Mouse (Mus musculus) hindbrain, embryonic 11.5 days (tissue): ENCODE measurements around the gene Agmo. TPM values are rescaled to one million over a fixed set of nuclear protein-coding genes. Genes with fewer than 3 reads are reported as not detected.

Experiments used
- ATAC-seq: fragments of 200-750 bp; cut with Nextera tagmentation; 2 replicates; pipeline ENCODE4 v1.8.0; 2017; ENCODE audit warnings: mild to moderate bottlenecking, moderate TSS enrichment, moderate library complexity; ENCODE audit not compliant: low FRiP score
- DNase-seq: peaks from one replicate; pipeline ENCODE4 v3.0.0-alpha.2; 2015; ENCODE audit warnings: low spot score
- H3K27ac ChIP-seq: fragments of 300-500 bp; sonication (generic); 2 replicates; pipeline ENCODE4 v1.5.1; 2014; ENCODE audit warnings: mild to moderate bottlenecking, low read depth, low read length
- H3K27me3 ChIP-seq: fragments of 300-500 bp; sonication (generic); 2 replicates; pipeline ENCODE4 v1.6.1; 2014; ENCODE audit warnings: mild to moderate bottlenecking, low read length, moderate library complexity, mixed read lengths; ENCODE audit not compliant: control insufficient read depth, insufficient read depth
- H3K36me3 ChIP-seq: fragments of 300-500 bp; sonication (generic); 2 replicates; pipeline ENCODE4 v1.6.1; 2014; ENCODE audit warnings: mild to moderate bottlenecking, low read length, moderate library complexity, mixed read lengths; ENCODE audit not compliant: control insufficient read depth, insufficient read depth
- H3K4me1 ChIP-seq: fragments of 300-500 bp; sonication (generic); replicated peaks from 2 replicates; pipeline ENCODE4 v1.6.1; 2014; ENCODE audit warnings: low read length, mixed read lengths; ENCODE audit not compliant: control insufficient read depth, insufficient read depth
- H3K4me2 ChIP-seq: fragments of 300-500 bp; sonication (generic); replicated peaks from 2 replicates; pipeline ENCODE4 v1.6.1; 2014; ENCODE audit warnings: mild to moderate bottlenecking, low read depth, low read length
- H3K4me3 ChIP-seq: fragments of 300-500 bp; sonication (generic); 2 replicates; pipeline ENCODE4 v1.5.1; 2014; ENCODE audit warnings: low read depth, low read length
- H3K9ac ChIP-seq: fragments of 300-500 bp; sonication (generic); 2 replicates; pipeline ENCODE4 v1.6.1; 2014; ENCODE audit warnings: low read depth, low read length
- H3K9me3 ChIP-seq: fragments of 300-500 bp; sonication (generic); 2 replicates; pipeline ENCODE4 v1.6.1; 2016; ENCODE audit warnings: low read length; ENCODE audit not compliant: control insufficient read depth
- WGBS: fragments of 180-500 bp; shearing (Covaris S2); extraction: QIAGEN DNeasy Blood & Tissue Kit; methylation state at CpG from one replicate; pipeline ENCODE4 v1.1.7; 2014; 5-methylcytosine and 5-hydroxymethylcytosine counted together
- polyA plus RNA-seq: library from polyadenylated mRNA; unstranded; fragments of >200 nt; fragmentation: Nextera tagmentation; extraction: Ambion mirVana; gene quantifications from 2 replicates; pipeline ENCODE4 v1.2.1, GENCODE M21; 2014

Agmo gene
- polyA plus RNA-seq, 1 experiment from 2014 or later = 0.71 TPM

GRCm38 (mm10) chr12:37268636-37269152 lies 27.3 kb downstream of the Agmo start:
- Histone ChIP-seq H3K4me1 (no peaks in the 10 kb centered on the region), H3K9me3 (no peaks in the 10 kb centered on the region), H3K36me3 (no peaks in the 10 kb centered on the region), H3K9ac (no peak overlapping the region), H3K27me3 (no peaks in the 10 kb centered on the region), H3K4me3 (no peak overlapping the region), H3K4me2 (no peak overlapping the region), H3K27ac (no peak overlapping the region)
- DNase-seq = no peak
- 71% methylated on average over 6 of the region's 6 CpGs for WGBS
- no peak for ATAC-seq

GRCm38 (mm10) chr12:37272660-37273059 lies 31.2 kb downstream of the Agmo start:
- Histone ChIP-seq H3K27ac (no peak overlapping the region), H3K36me3 (no peaks in the 10 kb centered on the region), H3K9ac (no peak overlapping the region), H3K27me3 (no peaks in the 10 kb centered on the region), H3K9me3 (no peaks in the 10 kb centered on the region), H3K4me2 (no peak overlapping the region), H3K4me1 (no peaks in the 10 kb centered on the region), H3K4me3 (no peak overlapping the region)
- WGBS = 83% methylated on average over 3 of the region's 3 CpGs
- ATAC-seq = no peak
- no peak for DNase-seq

GRCm38 (mm10) chr12:37273964-37274657 lies 32.7 kb downstream of the Agmo start:
- Histone ChIP-seq H3K9ac (no peak overlapping the region), H3K4me1 (no peaks in the 10 kb centered on the region), H3K27ac (no peak overlapping the region), H3K4me2 (no peak overlapping the region), H3K9me3 (no peaks in the 10 kb centered on the region), H3K27me3 (no peaks in the 10 kb centered on the region), H3K4me3 (no peak overlapping the region), H3K36me3 (no peaks in the 10 kb centered on the region)
- ATAC-seq = no peak
- DNase-seq = no peak
- WGBS = 80% methylated on average over 5 of the region's 5 CpGs

- H3K9ac ChIP-seq = no peak overlapping the region
- no peak overlapping the region for H3K4me2 ChIP-seq
- H3K4me1 ChIP-seq = no peaks in the 10 kb centered on the region
- H3K4me3 ChIP-seq = no peak overlapping the region
- H3K27ac ChIP-seq = no peak overlapping the region
- no peaks in the 10 kb centered on the region for H3K36me3 ChIP-seq
- H3K27me3 ChIP-seq = no peaks in the 10 kb centered on the region
- no peak for ATAC-seq
- no peaks in the 10 kb centered on the region for H3K9me3 ChIP-seq
- 42% methylated on average over 2 of the region's 2 CpGs for WGBS
- no peak for DNase-seq
These were observed 33.2 kb downstream of the Agmo start for GRCm38 (mm10) chr12:37274658-37275019.

- DNase-seq (no peak), ATAC-seq (no peak)
- Histone ChIP-seq H3K27ac (no peak overlapping the region), H3K27me3 (no peaks in the 10 kb centered on the region), H3K4me3 (no peak overlapping the region), H3K9me3 (no peaks in the 10 kb centered on the region), H3K36me3 (no peaks in the 10 kb centered on the region), H3K4me2 (no peak overlapping the region), H3K9ac (no peak overlapping the region), H3K4me1 (no peaks in the 10 kb centered on the region)
- WGBS = 58% methylated on average over 1 of the region's 1 CpGs
These were observed 65.6 kb downstream of the Agmo start for GRCm38 (mm10) chr12:37306956-37307466.

GRCm38 (mm10) chr12:37310786-37311185 lies 69.3 kb downstream of the Agmo start:
- no peak overlapping the region for H3K4me3 ChIP-seq

GRCm38 (mm10) chr12:37322860-37323259 lies 81.4 kb downstream of the Agmo start:
- Histone ChIP-seq H3K27me3 (no peaks in the 10 kb centered on the region), H3K27ac (no peak overlapping the region), H3K9me3 (no peaks in the 10 kb centered on the region), H3K4me2 (no peak overlapping the region), H3K4me3 (no peak overlapping the region), H3K9ac (no peak overlapping the region), H3K4me1 (no peaks in the 10 kb centered on the region), H3K36me3 (no peaks in the 10 kb centered on the region)
- WGBS = 64% methylated on average over 3 of the region's 3 CpGs
- DNase-seq = no peak
- ATAC-seq = no peak

More at GRCm38 (mm10) chr12:37310786-37311185, 69.3 kb downstream of the Agmo start:
- H3K27me3 ChIP-seq = no peaks in the 10 kb centered on the region
- no peak for ATAC-seq
- no peak overlapping the region for H3K4me2 ChIP-seq
- DNase-seq = peak; percentile 12
- no peak overlapping the region for H3K9ac ChIP-seq
- no peaks in the 10 kb centered on the region for H3K9me3 ChIP-seq
- H3K36me3 ChIP-seq = no peaks in the 10 kb centered on the region
- no peaks in the 10 kb centered on the region for H3K4me1 ChIP-seq
- WGBS = 76% methylated on average over 1 of the region's 1 CpGs
- no peak overlapping the region for H3K27ac ChIP-seq

- no peak for DNase-seq
- H3K4me1 ChIP-seq = no peaks in the 10 kb centered on the region
- 46% methylated on average over 5 of the region's 5 CpGs for WGBS
These were observed 93.5 kb downstream of the Agmo start for GRCm38 (mm10) chr12:37334987-37335386.

GRCm38 (mm10) chr12:37344225-37344624 lies 102.8 kb downstream of the Agmo start:
- no peak for ATAC-seq
- Histone ChIP-seq H3K4me1 (no peaks in the 10 kb centered on the region), H3K4me3 (no peak overlapping the region), H3K27me3 (no peaks in the 10 kb centered on the region), H3K4me2 (no peak overlapping the region), H3K27ac (no peak overlapping the region), H3K9ac (no peak overlapping the region), H3K36me3 (no peaks in the 10 kb centered on the region), H3K9me3 (no peaks in the 10 kb centered on the region)
- DNase-seq = no peak
- WGBS = 86% methylated on average over 5 of the region's 5 CpGs

More at GRCm38 (mm10) chr12:37334987-37335386, 93.5 kb downstream of the Agmo start:
- H3K9me3 ChIP-seq = no peaks in the 10 kb centered on the region
- H3K4me2 ChIP-seq = no peak overlapping the region
- H3K27ac ChIP-seq = no peak overlapping the region
- H3K4me3 ChIP-seq = no peak overlapping the region
- no peaks in the 10 kb centered on the region for H3K36me3 ChIP-seq
- ATAC-seq = no peak
- H3K9ac ChIP-seq = no peak overlapping the region
- H3K27me3 ChIP-seq = no peaks in the 10 kb centered on the region
